Mouse (Mus musculus) lung, postnatal 0 days (tissue): ENCODE measurements around the gene E130309D02Rik.

Source experiments
- CTCF ChIP-seq: IDR thresholded peaks from 2 replicates; pipeline ENCODE4 v1.5.1; 2016; ENCODE audit warnings: antibody characterized with exemption, mild to moderate bottlenecking
- EP300 ChIP-seq: IDR thresholded peaks from 2 replicates; pipeline ENCODE4 v1.6.1; 2016; ENCODE audit warnings: antibody characterized with exemption, mild to moderate bottlenecking, control low read depth

- TF ChIP-seq CTCF (no peak), EP300 (no peak)
These were observed 24.4 kb upstream of the E130309D02Rik start for GRCm38 (mm10) chr5:143339603-143340002.
